Mouse (Mus musculus) activated CD4-positive, CD25-positive, alpha-beta regulatory T cell, adult 4 months (primary cell): ENCODE results near the gene Tmx2. TPM values are rescaled to one million over a fixed set of nuclear protein-coding genes. Genes with fewer than 3 reads are reported as not detected.
A peak's percentile ranks its signal among the peaks of the same experiment; 100 is the strongest.
"Not testable (repeated sequence)": the region's sequence is repeated elsewhere in the genome, so short reads cannot be mapped to it uniquely, and the experiment has no call there.

Experiments
- ATAC-seq: one replicate; pipeline ENCODE4 v1.8.0; 2017
- polyA plus RNA-seq, 2 experiments: library from polyadenylated mRNA; unstranded; fragments of 100-300 nt; shearing (Covaris generic); gene quantifications; one replicate each; pipeline ENCODE4 v1.2.1; 2017

Tmx2 gene
- polyA plus RNA-seq, result 100 to 1,000 TPM; 108 to 124 TPM

DNA sequence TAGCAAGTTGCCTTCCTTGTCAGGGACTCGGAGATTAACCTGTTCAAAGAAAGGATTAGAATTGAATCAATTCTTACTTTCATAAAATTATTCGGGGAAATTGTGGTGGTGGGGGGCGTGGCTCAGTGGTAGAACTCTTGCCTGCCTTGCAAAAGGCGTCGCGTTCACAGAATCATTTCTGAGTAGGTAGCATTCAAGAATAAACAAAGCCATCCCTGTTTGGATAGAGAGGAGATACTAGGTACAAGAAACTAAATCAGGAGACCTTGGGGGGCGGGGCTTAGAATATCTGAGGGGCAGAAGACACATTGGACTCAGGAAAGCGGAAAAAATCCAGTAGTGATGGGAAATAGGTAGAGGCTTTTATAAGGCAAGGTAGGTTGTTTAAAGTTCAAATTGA, at the start of gene Tmx2:
Gene Tmx2, minus strand, starts transcription at position 125 of the 400 bp plus-strand sequence.
- no peak for ATAC-seq

GRCm38 (mm10) chr2:84728191-84728590, 49.3 kb upstream of the Tmx2 start:
- not testable (repeated sequence) for ATAC-seq

DNA sequence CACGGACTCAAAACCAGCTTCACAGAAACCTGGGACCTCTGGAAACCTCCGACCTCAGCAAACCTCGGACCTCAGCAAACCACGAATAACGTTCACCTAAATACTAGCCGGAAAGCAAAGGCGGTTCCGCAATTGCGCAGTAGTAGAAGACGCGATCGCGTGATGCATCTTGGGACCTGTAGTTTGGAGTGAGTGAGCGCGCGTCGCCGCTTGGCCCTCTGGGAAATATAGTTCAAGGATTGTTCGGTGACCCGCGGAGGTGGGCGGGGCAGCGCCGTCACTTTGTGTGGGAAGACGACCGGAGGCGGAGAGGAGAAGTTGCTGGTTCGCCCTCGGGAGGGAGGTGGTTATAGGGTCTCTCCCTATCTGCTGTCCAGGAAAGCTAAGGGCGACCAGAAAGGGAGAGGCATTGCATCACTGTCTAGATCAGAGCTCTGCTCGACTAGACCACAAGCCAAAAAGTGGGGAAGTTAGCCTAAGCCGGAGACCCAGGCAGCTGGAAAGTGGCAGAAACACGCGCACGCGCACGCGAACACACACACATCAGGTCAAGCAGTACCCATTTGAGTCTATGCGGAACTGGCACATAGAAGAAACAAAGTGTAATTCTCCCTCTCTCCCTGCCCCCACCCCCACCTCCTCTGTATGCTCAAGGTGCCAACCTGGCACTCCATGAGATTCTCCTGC, 48.4 kb upstream of the Tmx2 start, which contains the start of gene Clp1:
Gene Clp1, minus strand, starts transcription at position 179 of the 687 bp plus-strand sequence.
- ATAC-seq, result peak; percentile 99

GRCm38 (mm10) chr2:84726716-84727115, 47.8 kb upstream of the Tmx2 start:
- no peak for ATAC-seq

- ATAC-seq, result no peak
These were observed 46.8 kb upstream of the Tmx2 start for GRCm38 (mm10) chr2:84725770-84726169.

- ATAC-seq, result no peak
These were observed 44.9 kb upstream of the Tmx2 start for GRCm38 (mm10) chr2:84723856-84724255.

GRCm38 (mm10) chr2:84721182-84721581, 42.2 kb upstream of the Tmx2 start:
- no peak for ATAC-seq

GRCm38 (mm10) chr2:84720718-84721117, 41.8 kb upstream of the Tmx2 start:
- ATAC-seq, result no peak

GRCm38 (mm10) chr2:84717357-84717756, 38.4 kb upstream of the Tmx2 start:
- no peak for ATAC-seq

DNA sequence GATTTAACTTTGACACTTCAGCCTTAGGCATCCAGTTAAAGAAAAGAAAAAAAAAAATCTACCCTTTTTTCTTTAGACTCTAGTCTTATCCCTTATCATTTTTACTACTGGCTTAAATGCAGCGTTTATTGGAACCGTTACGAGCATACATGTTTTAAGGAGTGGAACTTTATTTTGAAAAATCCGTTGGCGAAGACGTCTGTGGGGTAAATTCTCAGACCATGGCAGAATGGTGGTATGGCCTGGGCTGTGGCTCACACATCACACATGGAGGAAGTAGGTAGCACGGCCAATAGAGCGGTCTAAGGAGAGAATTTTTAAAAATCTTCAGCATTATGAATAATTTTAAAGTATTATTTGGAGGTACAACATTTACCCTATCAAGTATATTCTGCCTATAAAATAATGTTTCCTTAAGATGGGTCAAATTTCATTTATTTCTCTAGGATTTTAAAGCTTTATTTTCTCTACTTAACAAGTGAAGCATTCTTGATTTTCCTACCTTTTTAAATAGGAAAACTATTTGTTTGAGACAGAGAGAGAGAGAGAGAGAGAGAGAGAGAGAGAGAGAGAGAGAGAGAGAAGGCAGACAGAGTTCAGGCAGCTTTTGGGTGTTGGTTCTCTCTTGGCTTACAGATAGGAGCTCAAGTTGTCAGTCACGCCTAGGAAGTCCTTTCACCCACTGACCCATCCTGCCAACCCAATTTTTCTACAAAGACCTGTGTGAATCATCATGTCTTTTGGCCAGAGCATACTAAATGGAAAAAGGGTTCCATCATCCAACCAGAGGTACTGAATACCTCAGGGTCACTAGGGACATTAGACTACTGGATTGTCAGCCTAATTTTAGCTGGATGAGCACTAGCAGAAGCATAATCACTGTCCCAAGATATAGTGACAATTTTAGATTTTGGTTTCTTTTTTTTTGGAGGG, 37.7 kb upstream of the Tmx2 start:
- no peak for ATAC-seq

GRCm38 (mm10) chr2:84715562-84716361, 36.8 kb upstream of the Tmx2 start:
- peak; percentile 87 for ATAC-seq

DNA sequence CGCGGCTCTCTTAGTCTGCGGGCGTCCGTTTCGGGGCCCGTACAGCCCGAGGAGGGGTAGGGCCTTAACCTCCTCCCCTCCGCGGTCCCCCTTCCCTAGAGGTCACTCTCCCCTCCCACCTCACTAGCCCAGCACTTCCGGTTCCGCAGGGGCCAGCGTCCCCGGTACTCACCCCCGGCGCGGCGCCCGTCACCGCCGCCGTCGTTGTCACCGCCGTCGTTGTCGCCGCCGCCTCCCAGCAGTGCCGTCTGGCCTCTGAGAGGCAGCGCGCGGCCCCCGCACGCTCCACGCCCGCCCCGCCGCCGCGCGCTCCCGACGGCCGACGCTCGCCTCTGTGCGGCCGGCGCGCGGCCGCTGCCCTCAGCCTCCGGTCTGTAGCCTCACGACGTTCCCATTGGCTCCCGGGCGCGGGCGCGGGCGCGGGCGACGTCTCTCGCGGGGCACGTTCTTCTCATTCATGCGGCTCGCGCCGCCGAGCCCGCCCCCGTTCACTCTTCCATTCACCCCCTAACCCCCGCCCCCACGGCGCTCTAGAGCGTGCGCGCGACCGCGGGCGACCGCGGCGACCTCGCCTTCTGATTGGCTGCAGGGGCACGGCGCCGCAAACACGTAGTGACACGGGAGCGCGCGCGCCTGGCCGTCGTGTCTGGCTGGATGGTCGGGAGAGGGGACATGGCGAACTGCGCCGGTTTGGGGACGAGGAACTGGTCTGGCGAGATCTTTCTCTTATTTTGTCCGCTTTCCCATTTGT, 36.0 kb upstream of the Tmx2 start, which contains the start of gene Zdhhc5:
Gene Zdhhc5, minus strand, starts transcription at position 370 of the 751 bp plus-strand sequence.
- peak; percentile 74 for ATAC-seq

DNA sequence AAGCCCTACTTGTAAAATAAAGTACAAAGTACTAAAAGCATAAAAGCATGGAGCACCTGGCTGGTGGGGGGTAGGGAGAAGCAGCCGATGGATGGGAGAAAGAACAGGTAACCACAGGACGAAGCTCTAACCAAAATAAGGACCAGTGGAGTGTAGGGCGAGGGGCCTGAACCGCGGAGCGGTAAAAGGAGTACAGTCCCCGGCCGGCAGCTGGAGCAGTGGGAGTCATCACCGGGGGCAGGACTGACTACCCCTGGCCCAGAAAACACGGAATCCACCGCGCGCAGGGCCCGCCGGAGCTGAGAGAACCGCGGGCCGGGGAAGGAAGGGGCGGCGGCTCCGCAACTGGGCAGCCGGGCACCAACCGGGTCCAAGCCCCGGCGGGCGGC, 35.5 kb upstream of the Tmx2 start:
- peak; percentile 2 for ATAC-seq

DNA sequence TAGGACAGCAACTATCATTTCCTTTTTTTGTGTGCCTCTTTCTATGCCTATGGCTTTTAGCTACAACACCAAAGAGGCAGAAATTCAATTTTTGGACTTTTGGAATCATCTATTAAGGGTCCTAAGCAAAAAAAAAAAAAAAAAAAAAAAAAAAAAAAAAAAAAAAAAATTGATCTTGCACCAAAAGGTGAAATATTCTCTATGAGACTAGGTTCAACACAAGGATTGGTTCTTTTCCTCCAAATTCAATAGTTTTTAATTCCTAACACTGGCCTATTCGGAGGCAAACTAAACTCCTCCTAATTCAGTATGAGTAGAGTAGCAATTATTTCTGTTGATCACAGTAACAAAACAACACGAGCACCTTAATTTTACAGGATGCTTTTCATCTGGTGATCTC, 33.0 kb upstream of the Tmx2 start:
- ATAC-seq, result no peak

DNA sequence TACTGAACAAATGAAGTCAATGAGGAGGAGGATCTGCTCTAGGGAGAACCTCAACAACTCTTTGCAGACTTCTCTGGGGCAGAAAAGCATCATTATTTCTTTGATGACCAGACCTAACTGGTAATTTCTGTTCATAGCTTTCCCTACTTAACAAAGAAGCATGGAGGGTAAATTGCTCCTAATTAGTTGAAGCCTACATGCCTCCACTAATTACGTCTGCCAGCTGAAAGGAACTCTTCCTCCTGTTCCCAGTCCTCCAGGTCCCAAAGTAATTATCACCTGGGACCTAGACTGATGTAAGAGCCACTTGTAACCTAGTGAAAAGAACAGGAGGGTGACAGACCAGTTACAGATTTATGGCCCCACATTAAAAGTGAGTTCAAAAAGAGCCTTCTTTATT, 28.6 kb upstream of the Tmx2 start:
- ATAC-seq, result no peak

- no peak for ATAC-seq
These were observed 26.4 kb upstream of the Tmx2 start for GRCm38 (mm10) chr2:84705295-84705694.

GRCm38 (mm10) chr2:84704329-84704728, 25.4 kb upstream of the Tmx2 start:
- ATAC-seq, result no peak

DNA sequence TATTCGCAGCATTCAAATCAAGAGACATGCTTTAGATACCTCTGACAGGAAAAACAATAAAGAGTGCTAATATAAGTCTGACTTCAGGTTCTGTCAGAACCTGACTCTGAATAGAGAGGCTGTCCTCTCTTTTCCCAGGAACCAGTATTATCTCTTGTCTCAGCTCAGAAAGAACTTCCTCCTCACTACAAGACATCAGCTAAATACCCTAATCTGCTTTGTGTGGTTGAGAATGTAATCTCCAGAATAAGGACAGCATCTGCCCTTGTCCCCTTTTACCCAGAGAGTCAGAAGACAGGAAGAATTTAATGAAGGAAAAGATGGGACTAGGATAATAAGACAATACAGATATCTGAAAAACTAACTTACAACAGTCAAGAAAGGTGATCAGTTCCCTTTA, 24.6 kb upstream of the Tmx2 start:
- ATAC-seq, result no peak

DNA sequence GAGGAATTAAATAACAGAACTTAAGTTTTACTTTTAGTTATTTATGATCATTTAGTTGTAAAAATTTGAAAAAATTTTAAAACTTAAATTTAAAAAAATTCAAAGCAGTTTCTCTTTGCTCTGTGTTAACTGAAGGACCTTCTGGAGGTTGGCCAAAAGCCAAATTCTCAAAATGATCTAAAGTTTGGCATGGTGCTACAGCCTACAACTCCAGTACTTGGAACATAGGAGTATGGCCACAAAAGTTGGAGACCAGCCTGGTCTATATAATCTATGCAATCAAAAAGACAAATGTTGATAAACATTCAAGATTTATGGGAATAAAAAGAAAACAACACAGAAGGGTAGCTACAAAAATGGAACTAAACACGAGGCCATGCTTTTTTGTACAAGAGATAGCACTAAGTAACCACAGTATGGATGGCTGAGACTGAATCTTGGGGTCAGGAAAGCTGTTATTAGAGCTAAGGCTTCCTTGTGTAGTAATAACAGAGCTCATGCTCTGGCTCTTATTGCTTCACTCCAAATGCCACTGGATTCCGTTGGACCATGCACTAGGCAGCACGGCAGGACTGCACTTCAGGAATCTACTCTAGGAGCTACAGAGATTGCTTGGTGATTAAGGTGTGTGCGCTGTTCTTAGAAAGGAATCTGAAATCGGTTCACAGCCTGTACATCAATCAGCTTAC, 16.2 kb upstream of the Tmx2 start:
- no peak for ATAC-seq

DNA sequence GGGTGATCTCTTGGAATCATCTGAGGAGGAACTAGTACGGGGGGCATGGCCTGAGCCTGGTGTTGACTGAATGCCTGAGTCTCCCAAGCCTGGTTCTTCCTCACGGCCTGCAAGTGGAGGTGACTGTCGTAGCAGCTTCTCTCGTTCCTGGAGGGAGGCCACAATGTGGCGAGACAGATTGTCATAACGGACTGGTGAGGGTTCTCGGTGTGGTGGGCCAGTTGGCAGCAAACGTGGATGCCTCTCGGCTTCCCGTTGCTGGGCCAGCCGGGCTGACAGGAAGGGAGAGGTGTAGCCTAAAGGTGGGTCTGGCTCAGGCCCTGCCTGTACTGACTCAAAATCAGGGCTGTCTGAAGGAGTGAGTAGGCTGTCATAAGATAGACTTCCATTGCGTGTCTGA, 11.1 kb upstream of the Tmx2 start:
- no peak for ATAC-seq

GRCm38 (mm10) chr2:84688080-84688844, 9.3 kb upstream of the Tmx2 start:
- ATAC-seq, result no peak
